Mouse (Mus musculus): ENCODE results near the gene Tmem63c.

Gene Tmem63c

DNA sequence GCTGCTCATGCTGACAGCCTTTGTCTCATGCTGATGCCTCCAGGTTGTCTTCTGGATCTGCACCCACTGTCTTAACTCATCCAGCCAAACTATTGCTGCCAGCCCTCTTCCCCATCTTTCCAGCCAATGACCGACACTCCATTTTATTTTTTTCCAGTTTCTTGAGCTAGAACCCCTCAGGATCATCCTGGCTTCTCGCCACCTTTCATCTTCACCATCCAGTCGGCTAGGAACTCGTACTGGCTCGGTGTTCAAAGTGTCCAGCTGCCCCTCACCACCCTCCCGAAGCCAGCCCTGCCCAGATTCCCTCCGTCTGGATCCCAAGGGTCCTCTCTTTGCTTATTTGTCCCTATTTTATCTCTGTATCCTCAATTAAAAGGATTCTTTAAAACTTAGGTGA, 33.7 kb downstream of the Tmem63c start:
- DNase-seq (ENCODE audit: low spot score) = no peak

DNA sequence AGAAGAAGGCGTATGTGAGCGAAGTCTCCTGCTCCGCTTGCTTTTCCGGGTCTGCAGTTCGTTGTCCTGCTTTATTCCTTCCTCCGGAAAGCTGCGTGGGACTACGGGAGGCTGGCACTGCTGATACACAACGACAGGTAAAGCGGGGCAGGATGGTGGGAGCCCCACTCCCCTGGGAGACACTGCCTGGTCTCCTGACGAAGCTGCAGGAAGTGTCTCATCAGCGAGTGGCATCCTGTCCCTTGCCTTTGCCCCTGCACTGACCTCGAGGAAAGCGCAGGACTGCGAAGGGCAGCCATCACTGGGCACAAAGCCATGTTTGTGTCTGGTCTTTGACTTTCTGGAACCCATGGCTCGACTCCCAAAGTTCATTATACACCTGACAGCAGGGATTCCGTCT, 35.9 kb downstream of the Tmem63c start:
- no peak for DNase-seq (ENCODE audit: low spot score)

DNA sequence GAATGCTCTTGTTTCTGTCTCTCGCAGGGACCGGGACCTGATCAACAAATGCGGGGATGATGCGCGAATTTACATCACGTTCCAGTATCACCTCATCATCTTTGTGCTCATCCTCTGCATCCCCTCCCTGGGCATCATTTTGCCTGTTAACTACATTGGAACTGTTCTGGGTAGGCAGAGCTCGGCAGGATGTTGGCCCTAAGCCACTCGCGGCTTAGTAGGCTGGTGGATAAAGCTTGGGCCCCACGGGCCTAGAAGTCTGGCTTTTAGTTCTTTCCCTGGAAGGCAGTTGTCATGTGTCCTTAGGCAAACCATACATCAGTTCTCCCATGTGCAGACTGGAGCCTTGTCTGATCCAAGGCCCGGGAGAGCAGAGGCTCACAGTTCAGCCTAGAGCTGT, 44.3 kb downstream of the Tmem63c start:
- DNase-seq (ENCODE audit: low spot score) = no peak

DNA sequence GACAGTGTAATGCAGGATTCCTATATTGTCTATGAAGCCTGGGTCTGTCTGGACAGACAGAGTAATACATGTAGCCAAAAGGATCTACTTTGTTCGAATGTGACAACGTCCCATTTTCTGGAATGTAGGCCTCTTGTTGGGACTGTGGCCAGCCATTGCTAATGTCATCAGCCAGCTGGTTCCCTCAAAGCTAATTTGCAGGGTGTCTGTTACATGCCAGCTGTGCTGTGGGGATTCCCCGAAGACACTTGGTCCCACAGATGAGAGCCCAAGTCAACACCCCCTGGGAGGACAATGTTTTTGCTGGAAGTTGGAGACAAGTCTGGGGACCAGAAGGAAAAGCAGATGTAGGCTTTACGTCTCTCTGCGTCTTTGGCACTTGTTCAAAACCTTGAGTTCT, 45.3 kb downstream of the Tmem63c start:
- no peak for DNase-seq (ENCODE audit: low spot score)

GRCm38 (mm10) chr12:87070520-87070919, 49.4 kb downstream of the Tmem63c start:
- no peak for DNase-seq (ENCODE audit: low spot score)

GRCm38 (mm10) chr12:87076610-87077009, 55.5 kb downstream of the Tmem63c start:
- no peak for DNase-seq (ENCODE audit: low spot score)

GRCm38 (mm10) chr12:87082797-87083196, 61.7 kb downstream of the Tmem63c start:
- no peak for DNase-seq (ENCODE audit: low spot score)

- DNase-seq (ENCODE audit: low spot score) = no peak
Observed at GRCm38 (mm10) chr12:87087236-87087635, 66.1 kb downstream of the Tmem63c start.

DNA sequence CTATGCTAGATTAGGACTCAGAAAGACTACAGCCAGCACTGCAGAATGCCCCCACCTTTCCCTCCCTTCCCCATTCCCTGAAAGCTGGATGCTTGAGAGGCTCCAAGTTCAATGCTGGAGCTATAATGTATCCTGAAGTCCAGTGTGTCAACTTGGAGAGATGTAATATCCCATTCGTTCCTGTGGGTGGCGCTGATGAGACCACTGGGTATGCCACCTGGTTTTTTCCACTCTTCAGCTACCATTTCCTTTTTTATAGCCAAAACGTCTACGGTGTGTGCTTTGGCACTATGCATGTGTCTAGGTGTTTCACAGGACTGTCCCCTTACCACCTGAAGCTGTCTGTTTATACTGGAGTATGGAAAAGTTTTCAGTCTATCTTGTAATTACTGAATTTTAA, 67.2 kb downstream of the Tmem63c start:
- no peak for DNase-seq (ENCODE audit: low spot score)

DNA sequence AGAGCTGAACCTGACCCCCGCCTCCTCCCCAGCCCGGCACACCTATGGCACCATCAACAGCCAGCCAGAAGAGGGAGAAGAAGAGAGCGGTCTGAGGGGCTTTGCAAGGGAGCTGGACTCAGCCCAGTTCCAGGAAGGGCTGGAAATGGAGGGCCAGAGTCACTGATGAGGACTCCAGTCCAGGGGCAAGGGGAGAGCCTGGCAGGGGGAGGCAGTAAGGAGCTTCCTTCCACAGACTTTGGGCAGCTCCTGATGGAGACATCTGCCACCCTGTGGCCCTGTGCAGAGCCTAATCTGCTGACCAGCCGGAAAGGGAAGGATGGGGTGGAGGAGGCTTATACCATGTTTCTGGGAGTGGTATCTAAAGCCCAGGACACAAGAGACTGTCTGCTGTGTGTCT, 68.1 kb downstream of the Tmem63c start:
- DNase-seq (ENCODE audit: low spot score) = no peak

- DNase-seq (ENCODE audit: low spot score) = no peak
Observed at GRCm38 (mm10) chr12:87089701-87090100, 68.6 kb downstream of the Tmem63c start.

GRCm38 (mm10) chr12:87091916-87092315, 70.8 kb downstream of the Tmem63c start:
- DNase-seq (ENCODE audit: low spot score) = no peak

DNA sequence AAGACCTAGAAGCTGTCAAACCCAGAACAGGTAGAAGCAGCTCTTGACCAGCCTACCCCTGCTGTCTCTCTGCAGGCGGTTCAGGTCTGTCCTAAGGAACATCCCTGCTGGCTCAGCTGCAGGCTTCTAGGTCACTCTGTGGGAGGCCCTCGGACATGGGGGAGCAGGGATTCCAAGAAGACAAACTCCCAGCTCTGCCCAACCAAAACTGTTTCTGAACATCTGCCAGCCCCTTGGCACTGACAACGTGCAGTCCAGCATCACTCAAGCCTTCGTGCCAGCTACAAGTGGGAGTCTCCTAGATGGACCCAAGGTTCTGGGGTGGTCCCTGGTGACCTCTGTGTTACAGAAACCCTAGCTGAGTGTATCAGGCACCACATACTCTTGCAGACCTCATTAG, 72.1 kb downstream of the Tmem63c start:
- no peak for DNase-seq (ENCODE audit: low spot score)

- no peak for DNase-seq (ENCODE audit: low spot score)
Observed at GRCm38 (mm10) chr12:87093671-87094070, 72.5 kb downstream of the Tmem63c start.

GRCm38 (mm10) chr12:87100331-87100730, 79.2 kb downstream of the Tmem63c start:
- no peak for DNase-seq (ENCODE audit: low spot score)

GRCm38 (mm10) chr12:87102165-87102631, 81.1 kb downstream of the Tmem63c start, which contains the start of gene Ngb:
TSS of gene Ngb (minus strand) at chr12:87102539.
- no peak for DNase-seq (ENCODE audit: low spot score)

- no peak for DNase-seq (ENCODE audit: low spot score)
Observed at GRCm38 (mm10) chr12:87103471-87103870, 82.3 kb downstream of the Tmem63c start.

GRCm38 (mm10) chr12:87104796-87105195, 83.7 kb downstream of the Tmem63c start:
- DNase-seq (ENCODE audit: low spot score) = no peak

DNA sequence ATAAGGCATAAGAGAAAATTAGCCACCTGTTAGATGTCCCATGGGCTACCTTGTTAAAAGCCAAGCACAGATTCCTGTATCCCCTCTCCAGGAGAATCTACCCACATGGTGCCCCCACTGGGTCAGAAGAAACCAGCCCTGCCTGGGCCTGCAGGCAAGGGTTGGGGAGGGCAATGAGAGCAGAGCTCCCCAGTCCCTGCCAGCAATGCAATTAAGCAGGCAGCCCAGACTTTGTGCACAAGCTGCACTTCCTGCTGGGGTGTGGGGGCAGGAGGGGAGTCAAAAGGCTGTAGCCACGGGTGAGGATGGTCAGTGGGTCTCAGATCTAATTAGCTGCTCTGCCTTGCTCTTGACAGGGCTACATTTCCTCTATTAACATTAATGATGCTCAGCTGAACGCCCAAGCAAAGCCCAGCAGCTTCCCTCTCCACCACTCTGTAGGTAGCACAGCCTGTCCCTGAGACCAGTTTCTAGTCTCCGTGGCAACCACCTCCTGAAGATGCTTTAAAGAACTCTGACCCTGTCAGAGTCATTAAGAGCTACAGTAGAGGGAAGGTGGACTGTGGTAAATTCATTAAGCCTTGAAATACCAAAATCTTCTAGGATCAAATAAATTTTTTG, 86.3 kb downstream of the Tmem63c start:
- no peak for DNase-seq (ENCODE audit: low spot score)

- no peak for DNase-seq (ENCODE audit: low spot score)
Observed at GRCm38 (mm10) chr12:87121918-87122589, 100.9 kb downstream of the Tmem63c start.

DNA sequence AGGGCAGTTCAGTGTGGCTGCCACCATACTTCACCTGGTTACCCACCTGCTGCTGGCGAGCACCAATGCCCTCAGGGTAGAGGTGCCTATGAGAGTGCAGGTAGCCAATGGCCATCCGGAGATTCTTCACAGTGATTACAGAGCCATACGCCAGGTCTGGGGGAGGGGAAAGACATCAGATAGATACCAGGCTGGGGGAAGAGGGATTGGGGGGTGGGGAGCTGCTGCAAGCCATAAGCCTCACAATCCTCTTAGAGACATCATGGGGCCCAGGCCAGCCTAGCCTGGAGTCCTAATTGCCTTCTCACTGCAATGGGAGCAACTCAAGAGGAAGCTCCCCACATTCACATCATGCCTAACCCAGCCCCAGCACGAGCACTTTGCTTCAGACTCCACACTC, 106.1 kb downstream of the Tmem63c start:
- no peak for DNase-seq (ENCODE audit: low spot score)

DNA sequence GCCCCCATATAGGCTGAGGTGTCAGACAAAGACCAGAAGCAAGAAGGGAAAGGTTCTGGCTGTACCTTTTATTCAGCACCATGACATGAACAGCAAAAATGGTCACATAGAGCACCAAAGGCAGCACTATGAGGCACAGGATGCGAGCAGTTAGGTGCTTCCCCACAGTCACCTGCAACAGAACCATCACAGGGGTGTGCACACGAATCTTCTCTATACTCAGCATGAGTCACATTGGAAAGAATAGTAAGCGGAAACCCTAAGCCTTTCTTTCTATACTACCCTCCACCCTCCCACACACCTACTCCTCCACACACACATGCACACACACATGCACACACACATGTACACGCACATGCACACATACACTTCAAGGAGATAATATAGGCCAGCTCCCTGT, 109.1 kb downstream of the Tmem63c start:
- no peak for DNase-seq (ENCODE audit: low spot score)

DNA sequence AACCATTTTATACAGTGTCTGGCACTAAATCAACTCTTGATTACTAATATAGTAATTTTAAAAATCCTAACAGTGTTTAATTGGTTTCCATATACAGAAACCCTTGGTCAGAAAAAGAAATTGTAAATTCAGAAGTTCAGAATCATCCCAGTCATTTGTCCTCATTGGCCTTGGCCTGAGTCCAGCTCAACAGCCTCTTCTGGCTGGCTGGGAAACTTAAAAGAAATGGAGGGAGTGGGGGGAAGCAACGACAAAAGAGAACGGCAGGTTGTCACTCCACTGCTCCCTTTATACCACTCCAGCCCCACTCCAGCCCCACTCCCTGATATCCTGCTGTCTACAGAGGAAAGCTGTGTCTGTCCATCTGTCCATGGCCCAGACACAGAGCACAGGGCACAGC, 110.0 kb downstream of the Tmem63c start:
- no peak for DNase-seq (ENCODE audit: low spot score)

DNA sequence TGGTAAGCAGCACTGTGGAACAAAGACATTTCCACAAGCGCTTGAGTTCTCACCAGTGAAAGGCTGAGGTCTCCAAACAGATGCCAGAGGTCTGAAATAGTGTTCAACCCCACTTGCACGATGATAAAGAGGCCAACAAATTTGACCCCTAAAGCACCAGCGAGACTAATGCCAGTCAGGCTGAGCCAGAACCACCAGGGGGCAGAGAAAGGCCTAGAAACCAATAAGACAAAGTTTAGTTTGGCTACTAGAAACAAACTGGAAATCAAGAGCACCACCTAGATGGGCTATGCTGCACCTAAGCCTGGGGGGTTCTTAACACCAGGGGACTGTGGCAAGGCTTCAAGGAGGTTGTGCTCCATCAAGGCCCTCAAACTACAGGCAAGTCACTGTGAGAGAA, 110.5 kb downstream of the Tmem63c start:
- DNase-seq (ENCODE audit: low spot score) = no peak

All from left cerebral cortex, adult 11 months (tissue).